Mouse (Mus musculus) forebrain, embryonic 13.5 days (tissue): ENCODE data around the gene Pfkl. TPM values are rescaled to one million over a fixed set of nuclear protein-coding genes. Genes with fewer than 3 reads are reported as not detected.
"Not testable (repeated sequence)": the region's sequence is repeated elsewhere in the genome, so short reads cannot be mapped to it uniquely, and the experiment has no call there.

Source experiments
- ATAC-seq: fragments of 200-750 bp; cut with Nextera tagmentation; 2 replicates; pipeline ENCODE4 v1.8.0; 2017
- H3K27ac ChIP-seq: fragments of 300-500 bp; sonication (generic); 2 replicates; pipeline ENCODE4 v1.5.1; 2015; ENCODE audit warnings: inconsistent platforms, mild to moderate bottlenecking, moderate library complexity
- H3K27me3 ChIP-seq: fragments of 300-500 bp; sonication (generic); 2 replicates; pipeline ENCODE4 v1.6.1; 2015; ENCODE audit warnings: mild to moderate bottlenecking, inconsistent platforms
- H3K36me3 ChIP-seq: fragments of 300-500 bp; sonication (generic); 2 replicates; pipeline ENCODE4 v1.6.1; 2015; ENCODE audit warnings: mild to moderate bottlenecking, inconsistent platforms; ENCODE audit not compliant: poor library complexity, severe bottlenecking
- H3K4me1 ChIP-seq: fragments of 300-500 bp; sonication (generic); 2 replicates; pipeline ENCODE4 v1.6.1; 2015; ENCODE audit warnings: inconsistent platforms
- H3K4me2 ChIP-seq: fragments of 300-500 bp; sonication (generic); 2 replicates; pipeline ENCODE4 v1.6.1; 2015; ENCODE audit warnings: inconsistent platforms, mild to moderate bottlenecking, moderate library complexity
- H3K4me3 ChIP-seq: fragments of 300-500 bp; sonication (generic); 2 replicates; pipeline ENCODE4 v1.5.1; 2015; ENCODE audit warnings: mild to moderate bottlenecking, inconsistent platforms
- H3K9ac ChIP-seq: fragments of 300-500 bp; sonication (generic); 2 replicates; pipeline ENCODE4 v1.6.1; 2015; ENCODE audit warnings: mild to moderate bottlenecking, inconsistent platforms
- H3K9me3 ChIP-seq: fragments of 300-500 bp; sonication (generic); replicated peaks from 2 replicates; pipeline ENCODE4 v1.6.1; 2016; ENCODE audit warnings: inconsistent platforms
- WGBS: fragments of 180-500 bp; shearing (Covaris S2); methylation state at CpG from one replicate; pipeline ENCODE4 v1.1.7; 2015; 5-methylcytosine and 5-hydroxymethylcytosine counted together
- polyA plus RNA-seq: library from polyadenylated mRNA; unstranded; fragments of >200 nt; fragmentation: Nextera tagmentation; extraction: Ambion mirVana; gene quantifications from 2 replicates; pipeline ENCODE4 v1.2.1, GENCODE M21; 2015

The Pfkl gene
- polyA plus RNA-seq, 1 experiment from 2014 or later: 98.0 TPM

DNA sequence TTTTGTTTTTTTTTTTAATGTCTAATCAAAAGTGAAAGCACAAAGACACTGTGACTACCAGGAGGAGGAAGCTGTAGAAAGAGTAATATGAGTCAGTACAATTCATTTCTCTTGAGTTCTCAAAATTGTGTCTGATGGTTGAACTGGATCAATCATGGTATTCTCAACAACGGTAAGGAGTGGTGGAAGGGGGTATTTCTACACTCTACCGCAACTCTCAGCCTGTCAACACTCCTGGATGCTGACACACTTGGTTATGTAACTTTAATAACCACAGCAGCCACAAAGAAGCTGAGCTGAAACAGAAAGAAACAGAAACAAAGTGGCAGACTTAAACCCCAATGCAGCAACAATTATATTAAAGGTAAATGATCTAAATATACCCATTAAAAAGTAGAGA is 47.2 kb downstream of the Pfkl start:
- Histone ChIP-seq H3K36me3 (no peaks in the 10 kb centered on the region), H3K9me3 (no peaks in the 10 kb centered on the region), H3K9ac (no peak overlapping the region), H3K27me3 (peaks cover 4% of the 10 kb centered on the region; the same call in 1 of the 2 replicates), H3K27ac (no peak overlapping the region), H3K4me3 (no peak overlapping the region), H3K4me1 (no peaks in the 10 kb centered on the region), H3K4me2 (no peak overlapping the region)
- 86% methylated on average over 2 of the region's 2 CpGs for WGBS
- ATAC-seq: no peak

GRCm38 (mm10) chr10:77950468-77950867 is 59.4 kb downstream of the Pfkl start:
- not testable (repeated sequence) for H3K9ac ChIP-seq, H3K27ac ChIP-seq, H3K36me3 ChIP-seq, H3K4me2 ChIP-seq, ATAC-seq, H3K9me3 ChIP-seq, H3K27me3 ChIP-seq, H3K4me3 ChIP-seq, H3K4me1 ChIP-seq
- 91% methylated on average over 8 of the region's 12 CpGs for WGBS

GRCm38 (mm10) chr10:77939685-77940084 is 70.2 kb downstream of the Pfkl start:
- WGBS: 77% methylated on average over 2 of the region's 2 CpGs

More at GRCm38 (mm10) chr10:77939685-77940084, 70.2 kb downstream of the Pfkl start:
- H3K9me3 ChIP-seq: no peaks in the 10 kb centered on the region
- H3K4me2 ChIP-seq: no peak overlapping the region
- ATAC-seq: no peak
- no peaks in the 10 kb centered on the region for H3K4me1 ChIP-seq
- no peak overlapping the region for H3K9ac ChIP-seq
- no peaks in the 10 kb centered on the region for H3K36me3 ChIP-seq
- H3K27ac ChIP-seq: no peak overlapping the region
- no peak overlapping the region for H3K4me3 ChIP-seq
- no peaks in the 10 kb centered on the region for H3K27me3 ChIP-seq

Other genes with a start within 250 kb of the Pfkl start
- gene Gm3238, start 238.8 kb downstream of the Pfkl start, polyA plus RNA-seq: not detected in 2 replicates
- not detected in 2 replicates for gene Gm7138, start 233.1 kb downstream of the Pfkl start, polyA plus RNA-seq
- not detected in 2 replicates for gene Gm3250, start 227.5 kb downstream of the Pfkl start, polyA plus RNA-seq
- gene Gm7137, start 221.9 kb downstream of the Pfkl start, polyA plus RNA-seq: not detected in 2 replicates
- not detected in 2 replicates for gene Gm9639, start 215.0 kb downstream of the Pfkl start, polyA plus RNA-seq
- gene Gm19668, start 210.9 kb downstream of the Pfkl start, polyA plus RNA-seq: not detected in 2 replicates
- not detected in 2 replicates for gene Gm9507, start 198.2 kb downstream of the Pfkl start, polyA plus RNA-seq
- gene Gm2696, start 195.4 kb downstream of the Pfkl start, polyA plus RNA-seq: not detected in 2 replicates
- not detected in 2 replicates for gene Krtap10-4, start 183.0 kb downstream of the Pfkl start, polyA plus RNA-seq
- not detected in 2 replicates for gene Krtap10-10, start 174.1 kb downstream of the Pfkl start, polyA plus RNA-seq
- not detected in 2 replicates for gene Gm36176, start 163.3 kb downstream of the Pfkl start, polyA plus RNA-seq
- not detected in 2 replicates for gene Gm10318, start 157.2 kb downstream of the Pfkl start, polyA plus RNA-seq
- gene Gm3285, start 148.1 kb downstream of the Pfkl start, polyA plus RNA-seq: not detected in 2 replicates
- 4.7 and 6.8 TPM in 2 replicates for gene Lrrc3, start 107.5 kb downstream of the Pfkl start, polyA plus RNA-seq
- gene Trpm2, start 39.5 kb downstream of the Pfkl start, polyA plus RNA-seq: 1.4 and 1.6 TPM in 2 replicates
- 26.7 and 36.1 TPM in 2 replicates for gene 1810043G02Rik, start 31.6 kb downstream of the Pfkl start, polyA plus RNA-seq
- not detected in 2 replicates for gene Dnmt3l, start 31.9 kb upstream of the Pfkl start, polyA plus RNA-seq
- gene Aire, start 33.5 kb upstream of the Pfkl start, polyA plus RNA-seq: 0.18 TPM in 1 of 2 replicates, not detected in the other
- 0.80 and 0.84 TPM in 2 replicates for gene Icosl, start 59.2 kb upstream of the Pfkl start, polyA plus RNA-seq
- gene D10Jhu81e, start 159.7 kb upstream of the Pfkl start, polyA plus RNA-seq: 18.9 and 22.4 TPM in 2 replicates
- 19.1 and 23.0 TPM in 2 replicates for gene Pwp2, start 175.1 kb upstream of the Pfkl start, polyA plus RNA-seq
- gene Trappc10, start 234.6 kb upstream of the Pfkl start, polyA plus RNA-seq: 16.8 and 18.9 TPM in 2 replicates